ENCODE assay signal across 10 mouse cellular contexts in the genomic region with DNA sequence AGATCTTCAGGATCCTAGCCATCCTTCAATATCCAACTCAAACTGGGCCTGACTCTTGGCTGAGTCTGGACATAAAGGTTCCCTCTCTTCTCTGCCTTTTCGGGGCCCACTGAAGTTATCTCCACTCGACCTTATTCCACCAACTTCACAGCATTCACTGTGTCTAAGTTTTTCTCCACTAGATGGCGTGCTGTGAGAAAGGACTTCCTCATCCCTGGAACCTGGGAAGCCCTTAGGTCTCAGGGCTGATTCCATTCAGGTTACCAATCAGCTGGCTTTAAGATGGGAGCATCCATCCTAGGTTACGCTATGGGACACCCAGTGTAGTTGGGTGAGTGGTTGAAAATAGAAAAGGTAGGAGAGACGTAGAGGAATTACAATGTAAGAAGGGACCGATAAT. TPM values are rescaled to one million over a fixed set of nuclear protein-coding genes. Genes with fewer than 3 reads are reported as not detected.
DNase-seq lines count a peak whose midpoint lies in the region; ATAC-seq and TF ChIP-seq lines count a peak whose summit lies in the region.
"Had no signal": no experiment of that assay in that cellular context is flagged by ENCODE, and none has a peak within 500 bp of the region (broad histone marks: within the 10 kb centered on the region; RNA-seq: fewer than 3 reads in every experiment).

No protein-coding gene starts in this region.

- H3K4me3 ChIP-seq in heart, postnatal 0 days (ENCODE audit: low read depth, low read length): no peak overlapping the region
- no peak overlapping the region for H3K4me3 ChIP-seq in heart, embryonic 11.5 days (ENCODE audit: low read depth, low read length)
- H3K4me3 ChIP-seq: erythroblast, embryonic 14.5 days; midbrain, embryonic 13.5 days had no signal

- H3K4me2 ChIP-seq in heart, postnatal 0 days (ENCODE audit: low read depth, low read length): no peak overlapping the region
- H3K4me2 ChIP-seq in heart, embryonic 11.5 days: no peak overlapping the region
- H3K4me2 ChIP-seq: midbrain, embryonic 13.5 days had no signal

- DNase-seq in heart, postnatal 0 days (ENCODE audit: low spot score): no peak
- peak; percentile 27 for DNase-seq in thymus, postnatal 0 days (ENCODE audit: low spot score)
- no peak for DNase-seq in thymus, postnatal 36 days
- peak; percentile 49 for DNase-seq in embryo, embryonic 10.5 days (ENCODE audit: low spot score)
- DNase-seq in testis, postnatal 10 days (ENCODE audit: low spot score): no peak
- no peak for DNase-seq in left cerebral cortex, postnatal 10 days (ENCODE audit: extremely low spot score in 1 of 2, low spot score in 2 of 2)
- DNase-seq in gastrocnemius, postnatal 25 days: no peak

- no peaks in the 10 kb centered on the region for H3K36me3 ChIP-seq in heart, postnatal 0 days (replicated peaks; ENCODE audit: control insufficient read depth, insufficient read depth, low read length)
- no peaks in the 10 kb centered on the region for H3K36me3 ChIP-seq in heart, embryonic 11.5 days (ENCODE audit: control insufficient read depth, insufficient read depth, low read length)
- H3K36me3 ChIP-seq: midbrain, embryonic 13.5 days had no signal

- 55% methylated on average over 6 of the region's 6 CpGs for WGBS in heart, postnatal 0 days
- 56% methylated on average over 6 of the region's 6 CpGs for WGBS in heart, embryonic 11.5 days (ENCODE audit: insufficient replicate concordance)

- no peak overlapping the region for H3K9ac ChIP-seq in heart, postnatal 0 days (replicated peaks; ENCODE audit: low read depth, low read length)
- no peak overlapping the region for H3K9ac ChIP-seq in heart, embryonic 11.5 days (ENCODE audit: low read depth, low read length)
- H3K9ac ChIP-seq: midbrain, embryonic 13.5 days had no signal

- intact Hi-C loops in left cerebral cortex, postnatal 10 days (cut with DNase I): no loop called here

- TF ChIP-seq EP300 in heart, postnatal 0 days (IDR thresholded peaks at IDR 0.05; ENCODE audit: low read depth): no peak

- no peak for ATAC-seq in heart, postnatal 0 days (ENCODE audit: insufficient read depth, low read depth)
- no peak for ATAC-seq in heart, embryonic 11.5 days (replicated peaks; ENCODE audit: insufficient number of reproducible peaks, low FRiP score, low TSS enrichment)
- ATAC-seq: midbrain, embryonic 13.5 days had no signal

- no peak overlapping the region for H3K27ac ChIP-seq in heart, postnatal 0 days (ENCODE audit: low read depth)
- no peak overlapping the region for H3K27ac ChIP-seq in heart, embryonic 11.5 days (ENCODE audit: low read depth, low read length)
- H3K27ac ChIP-seq: midbrain, embryonic 13.5 days had no signal

- TF ChIP-seq CTCF in heart, postnatal 0 days (IDR thresholded peaks at IDR 0.05; ENCODE audit: low read depth): peak; percentile 56

- no peaks in the 10 kb centered on the region for H3K27me3 ChIP-seq in heart, postnatal 0 days (ENCODE audit: control insufficient read depth, insufficient read depth, low read length)
- H3K27me3 ChIP-seq in heart, embryonic 11.5 days (ENCODE audit: control insufficient read depth, insufficient read depth, low read length): no peaks in the 10 kb centered on the region
- H3K27me3 ChIP-seq: midbrain, embryonic 13.5 days had no signal

- no peaks in the 10 kb centered on the region for H3K9me3 ChIP-seq in heart, postnatal 0 days (replicated peaks; ENCODE audit: control insufficient read depth, low read length)
- no peaks in the 10 kb centered on the region for H3K9me3 ChIP-seq in heart, embryonic 11.5 days (replicated peaks; ENCODE audit: control insufficient read depth, low read length)
- H3K9me3 ChIP-seq: midbrain, embryonic 13.5 days had no signal

- no peaks in the 10 kb centered on the region for H3K4me1 ChIP-seq in heart, postnatal 0 days (ENCODE audit: control insufficient read depth, insufficient read depth)
- no peaks in the 10 kb centered on the region for H3K4me1 ChIP-seq in heart, embryonic 11.5 days (ENCODE audit: control insufficient read depth, insufficient read depth, low read length)
- H3K4me1 ChIP-seq: midbrain, embryonic 13.5 days had no signal

RNA-seq across cellular contexts. Expression of a gene that starts 7.7 kb away (rescaled TPM):
- total RNA-seq in heart, postnatal 0 days (2014; rRNA removed; ENCODE audit: low replicate concordance): 35.9 and 38.4 TPM in 2 replicates
- polyA plus RNA-seq in heart, postnatal 0 days (2015; fragmentation: Nextera tagmentation; extraction: Ambion mirVana): 56.0 and 61.6 TPM in 2 replicates
- polyA plus RNA-seq in heart, embryonic 11.5 days (2014; fragmentation: Nextera tagmentation; extraction: Ambion mirVana): 24.7 and 34.2 TPM in 2 replicates
- polyA plus RNA-seq in thymus, postnatal 0 days (2015; fragmentation: Nextera tagmentation; extraction: Ambion mirVana): 22.5 and 30.4 TPM in 2 replicates
- 10 to 100 TPM; 10.9 to 13.2 TPM for total RNA-seq in left cerebral cortex, postnatal 10 days (2021)
- 10 to 100 TPM; 17.7 to 18.9 TPM for total RNA-seq in gastrocnemius, postnatal 25 days (2021)
- polyA plus RNA-seq: erythroblast, embryonic 14.5 days had no signal

Comparison
In these comparisons a context has a peak if more than half of its experiments do, and no peak if none do; other contexts are left out.
1. DNase-seq: peak in thymus, postnatal 0 days (single experiment) and embryo, embryonic 10.5 days (single experiment); none in heart, postnatal 0 days (single experiment), thymus, postnatal 36 days (0 of 2), testis, postnatal 10 days (single experiment), left cerebral cortex, postnatal 10 days (0 of 2) and gastrocnemius, postnatal 25 days (single experiment).